17 mouse cellular contexts compared by ENCODE assay signal in the genomic region with DNA sequence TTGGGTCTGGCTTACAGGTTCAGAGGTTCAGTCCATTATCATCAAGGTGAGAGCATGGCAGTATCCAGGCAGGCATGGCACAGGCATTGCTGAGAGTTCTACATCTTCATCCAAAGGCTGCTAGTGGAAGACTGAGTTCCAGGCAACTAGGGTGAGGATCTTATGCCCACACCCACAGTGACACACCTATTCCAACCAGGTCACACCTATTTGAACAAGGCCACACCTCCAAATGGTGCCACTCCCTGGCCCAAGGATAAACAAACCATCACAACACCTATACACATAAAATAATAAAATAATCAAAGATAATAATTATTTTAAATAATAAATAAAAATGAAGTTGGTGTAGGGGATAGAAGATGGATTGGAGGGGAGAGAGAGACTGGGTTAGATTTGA. TPM values are rescaled to one million over a fixed set of nuclear protein-coding genes. Genes with fewer than 3 reads are reported as not detected.
DNase-seq lines count a peak whose midpoint lies in the region; ATAC-seq and TF ChIP-seq lines count a peak whose summit lies in the region.
"Not testable (repeated sequence)": the region's sequence is repeated elsewhere in the genome, so short reads cannot be mapped to it uniquely, and the experiment has no call there.
"Had no signal": no experiment of that assay in that cellular context is flagged by ENCODE, and none has a peak within 500 bp of the region (broad histone marks: within the 10 kb centered on the region; RNA-seq: fewer than 3 reads in every experiment).

No protein-coding gene starts in this region.

- H3K9me3 ChIP-seq in forebrain, embryonic 15.5 days; heart, embryonic 15.5 days (replicated peaks); hindbrain, postnatal 0 days (ENCODE audit: low read length); lung, embryonic 15.5 days; midbrain, embryonic 16.5 days (replicated peaks; ENCODE audit: control insufficient read depth, low read length, poor library complexity, severe bottlenecking); stomach, embryonic 15.5 days: not testable (repeated sequence)

- not testable (repeated sequence) for TF ChIP-seq CTCF in hindbrain, postnatal 0 days (IDR thresholded peaks at IDR 0.05; ENCODE audit: low read depth); left cerebral cortex, adult 2 months (IDR thresholded peaks at IDR 0.05)

- 0 out of 2 replicates have a peak overlapping the region, but pooled peaks have one; percentile 49 for H3K4me3 ChIP-seq in forebrain, embryonic 15.5 days
- H3K4me3 ChIP-seq in heart, embryonic 15.5 days; hindbrain, postnatal 0 days (ENCODE audit: low read length); lung, embryonic 15.5 days; midbrain, embryonic 16.5 days (ENCODE audit: low read depth, low read length); stomach, embryonic 15.5 days (replicated peaks): not testable (repeated sequence)
- peak overlapping the region; percentile 54 for H3K4me3 ChIP-seq in left cerebral cortex, adult 2 months

- not testable (repeated sequence) for H3K9ac ChIP-seq in forebrain, embryonic 15.5 days (replicated peaks); heart, embryonic 15.5 days; hindbrain, postnatal 0 days (replicated peaks; ENCODE audit: low read length); lung, embryonic 15.5 days; midbrain, embryonic 16.5 days (ENCODE audit: low read depth, low read length); stomach, embryonic 15.5 days

- not testable (repeated sequence) for DNase-seq in hindbrain, postnatal 0 days (ENCODE audit: low spot score); left cerebral cortex, adult 2 months (ENCODE audit: extremely low spot score in 1 of 2, low spot score in 2 of 2)

- not testable (repeated sequence) for H3K27me3 ChIP-seq in forebrain, embryonic 15.5 days; hindbrain, postnatal 0 days (ENCODE audit: insufficient read depth, low read length); midbrain, embryonic 16.5 days (ENCODE audit: control insufficient read depth, insufficient read depth, low read depth, low read length); stomach, embryonic 15.5 days (replicated peaks)
- H3K27me3 ChIP-seq in heart, embryonic 15.5 days, result peaks cover 23% of the 10 kb centered on the region
- peaks cover 26% of the 10 kb centered on the region; the same call in 1 of the 2 replicates for H3K27me3 ChIP-seq in lung, embryonic 15.5 days

- H3K36me3 ChIP-seq in forebrain, embryonic 15.5 days; heart, embryonic 15.5 days; hindbrain, postnatal 0 days (ENCODE audit: insufficient read depth, low read length); lung, embryonic 15.5 days; midbrain, embryonic 16.5 days (ENCODE audit: control insufficient read depth, insufficient read depth, low read length); stomach, embryonic 15.5 days: not testable (repeated sequence)

- not testable (repeated sequence) for H3K4me2 ChIP-seq in forebrain, embryonic 15.5 days (replicated peaks); midbrain, embryonic 16.5 days (ENCODE audit: low read length)
- peak overlapping the region; percentile 96; the same call in 1 of the 2 replicates for H3K4me2 ChIP-seq in heart, embryonic 15.5 days
- H3K4me2 ChIP-seq in hindbrain, postnatal 0 days (ENCODE audit: low read depth, low read length), result peak overlapping the region; percentile 84
- peak overlapping the region; percentile 93; the same call in 1 of the 2 replicates for H3K4me2 ChIP-seq in lung, embryonic 15.5 days
- H3K4me2 ChIP-seq in stomach, embryonic 15.5 days, result peak overlapping the region; percentile 86

- intact Hi-C loops in left cerebral cortex, adult 2 months (cut with DNase I), result not testable (repeated sequence)

- not testable (repeated sequence) for H3K27ac ChIP-seq in forebrain, embryonic 15.5 days (replicated peaks); heart, embryonic 15.5 days; hindbrain, postnatal 0 days; left cerebral cortex, adult 2 months; lung, embryonic 15.5 days; midbrain, embryonic 16.5 days (ENCODE audit: low read length); stomach, embryonic 15.5 days

- not testable (repeated sequence) for ATAC-seq in forebrain, embryonic 15.5 days (replicated peaks); heart, embryonic 15.5 days (replicated peaks; ENCODE audit: insufficient number of reproducible peaks, insufficient read depth, low FRiP score, low read depth); hindbrain, postnatal 0 days; stomach, embryonic 15.5 days (ENCODE audit: insufficient read depth, low FRiP score, low read depth)
- ATAC-seq in lung, embryonic 15.5 days (ENCODE audit: borderline replicate concordance, extremely low read depth, low FRiP score, low TSS enrichment), result peak; percentile 1; the same call in 1 of the 2 replicates
- ATAC-seq in midbrain, embryonic 16.5 days, result peak; percentile 26; the same call in 1 of the 2 replicates

- not testable (repeated sequence) for H3K4me1 ChIP-seq in forebrain, embryonic 15.5 days; heart, embryonic 15.5 days (replicated peaks); hindbrain, postnatal 0 days (ENCODE audit: insufficient read depth, low read length); midbrain, embryonic 16.5 days (ENCODE audit: control insufficient read depth, insufficient read depth, low read length); stomach, embryonic 15.5 days
- peaks cover 10% of the 10 kb centered on the region; the same call in 1 of the 2 replicates for H3K4me1 ChIP-seq in lung, embryonic 15.5 days

RNA-seq across cellular contexts. Expression of a gene that starts 0.4 kb away (rescaled TPM):
- 32.1 and 33.3 TPM in 2 replicates for polyA plus RNA-seq in forebrain, embryonic 15.5 days (2015; fragmentation: Nextera tagmentation; extraction: Ambion mirVana)
- 23.1 and 27.6 TPM in 2 replicates for polyA plus RNA-seq in heart, embryonic 15.5 days (2015; fragmentation: Nextera tagmentation; extraction: Ambion mirVana)
- total RNA-seq in hindbrain, postnatal 0 days (2014; rRNA removed), result 8.9 and 9.9 TPM in 2 replicates
- polyA plus RNA-seq in hindbrain, postnatal 0 days (2015; fragmentation: Nextera tagmentation; extraction: Ambion mirVana), result 19.2 and 23.4 TPM in 2 replicates
- 1 to 10 TPM; 4.2 to 5.0 TPM for total RNA-seq in left cerebral cortex, adult 2 months (2021)
- polyA plus RNA-seq in lung, embryonic 15.5 days (2015; fragmentation: Nextera tagmentation; extraction: Ambion mirVana), result 43.0 and 51.3 TPM in 2 replicates
- 11.1 and 11.5 TPM in 2 replicates for polyA plus RNA-seq in midbrain, embryonic 16.5 days (2015; fragmentation: Nextera tagmentation; extraction: Ambion mirVana)
- polyA plus RNA-seq in stomach, embryonic 15.5 days (2015; fragmentation: Nextera tagmentation; extraction: Ambion mirVana), result 47.7 and 49.7 TPM in 2 replicates

RNA-seq across cellular contexts. Expression of a gene that starts 8.6 kb away (rescaled TPM):
- polyA plus RNA-seq in forebrain, embryonic 15.5 days (2015; fragmentation: Nextera tagmentation; extraction: Ambion mirVana), result 6.5 and 7.5 TPM in 2 replicates
- 0.05 and 0.29 TPM in 2 replicates for polyA plus RNA-seq in heart, embryonic 15.5 days (2015; fragmentation: Nextera tagmentation; extraction: Ambion mirVana)
- total RNA-seq in hindbrain, postnatal 0 days (2014; rRNA removed), result 46.5 and 53.4 TPM in 2 replicates
- 6.3 and 6.5 TPM in 2 replicates for polyA plus RNA-seq in hindbrain, postnatal 0 days (2015; fragmentation: Nextera tagmentation; extraction: Ambion mirVana)
- total RNA-seq in left cerebral cortex, adult 2 months (2021), result 100 to 1,000 TPM; 136 to 148 TPM
- polyA plus RNA-seq in lung, embryonic 15.5 days (2015; fragmentation: Nextera tagmentation; extraction: Ambion mirVana), result 0.04 and 0.11 TPM in 2 replicates
- polyA plus RNA-seq in midbrain, embryonic 16.5 days (2015; fragmentation: Nextera tagmentation; extraction: Ambion mirVana), result 4.7 and 5.5 TPM in 2 replicates
- polyA plus RNA-seq in stomach, embryonic 15.5 days (2015; fragmentation: Nextera tagmentation; extraction: Ambion mirVana), result 0.27 and 0.31 TPM in 2 replicates

RNA-seq across cellular contexts. Expression of a gene that starts 50.1 kb away (rescaled TPM):
- 16.8 and 17.4 TPM in 2 replicates for polyA plus RNA-seq in forebrain, embryonic 15.5 days (2015; fragmentation: Nextera tagmentation; extraction: Ambion mirVana)
- 4.6 and 5.5 TPM in 2 replicates for polyA plus RNA-seq in heart, embryonic 15.5 days (2015; fragmentation: Nextera tagmentation; extraction: Ambion mirVana)
- 55.3 and 58.2 TPM in 2 replicates for total RNA-seq in hindbrain, postnatal 0 days (2014; rRNA removed)
- 12.2 and 14.4 TPM in 2 replicates for polyA plus RNA-seq in hindbrain, postnatal 0 days (2015; fragmentation: Nextera tagmentation; extraction: Ambion mirVana)
- 10 to 100 TPM; 66.6 to 70.1 TPM for total RNA-seq in left cerebral cortex, adult 2 months (2021)
- 2.9 and 3.4 TPM in 2 replicates for polyA plus RNA-seq in lung, embryonic 15.5 days (2015; fragmentation: Nextera tagmentation; extraction: Ambion mirVana)
- 26.8 and 28.0 TPM in 2 replicates for polyA plus RNA-seq in midbrain, embryonic 16.5 days (2015; fragmentation: Nextera tagmentation; extraction: Ambion mirVana)
- 3.2 and 4.6 TPM in 2 replicates for polyA plus RNA-seq in stomach, embryonic 15.5 days (2015; fragmentation: Nextera tagmentation; extraction: Ambion mirVana)

RNA-seq across cellular contexts. Expression of a gene that starts 57.8 kb away (rescaled TPM):
- polyA plus RNA-seq in forebrain, embryonic 15.5 days (2015; fragmentation: Nextera tagmentation; extraction: Ambion mirVana), result 0.11 and 0.15 TPM in 2 replicates
- polyA plus RNA-seq in heart, embryonic 15.5 days (2015; fragmentation: Nextera tagmentation; extraction: Ambion mirVana), result 0.25 and 0.74 TPM in 2 replicates
- not detected in 2 replicates for total RNA-seq in hindbrain, postnatal 0 days (2014; rRNA removed)
- polyA plus RNA-seq in hindbrain, postnatal 0 days (2015; fragmentation: Nextera tagmentation; extraction: Ambion mirVana), result 0.13 TPM in 1 of 2 replicates, not detected in the other
- under 1 TPM; 0.25 to 0.75 TPM for total RNA-seq in left cerebral cortex, adult 2 months (2021)
- 0.29 TPM in 1 of 2 replicates, not detected in the other for polyA plus RNA-seq in lung, embryonic 15.5 days (2015; fragmentation: Nextera tagmentation; extraction: Ambion mirVana)
- not detected in 2 replicates for polyA plus RNA-seq in midbrain, embryonic 16.5 days (2015; fragmentation: Nextera tagmentation; extraction: Ambion mirVana)
- not detected in 2 replicates for polyA plus RNA-seq in stomach, embryonic 15.5 days (2015; fragmentation: Nextera tagmentation; extraction: Ambion mirVana)
- total RNA-seq: adrenal gland, adult 18-20 months; adrenal gland, postnatal 36 days; CH12.LX; G1E; heart, postnatal 10 days; megakaryocyte progenitor cell, adult 5-6 weeks had no signal
- polyA plus RNA-seq: G1E; hindbrain, embryonic 10.5 days; limb, embryonic 15.5 days; midbrain, postnatal 0 days; Patski had no signal

RNA-seq across cellular contexts. Expression of a gene that starts 59.9 kb away (rescaled TPM):
- 3.3 and 5.4 TPM in 2 replicates for polyA plus RNA-seq in forebrain, embryonic 15.5 days (2015; fragmentation: Nextera tagmentation; extraction: Ambion mirVana)
- 8.7 and 14.6 TPM in 2 replicates for polyA plus RNA-seq in heart, embryonic 15.5 days (2015; fragmentation: Nextera tagmentation; extraction: Ambion mirVana)
- total RNA-seq in hindbrain, postnatal 0 days (2014; rRNA removed), result 67.0 and 67.3 TPM in 2 replicates
- 3.0 and 3.8 TPM in 2 replicates for polyA plus RNA-seq in hindbrain, postnatal 0 days (2015; fragmentation: Nextera tagmentation; extraction: Ambion mirVana)
- 10 to 100 TPM; 57.0 to 74.2 TPM for total RNA-seq in left cerebral cortex, adult 2 months (2021)
- 10.4 and 10.7 TPM in 2 replicates for polyA plus RNA-seq in lung, embryonic 15.5 days (2015; fragmentation: Nextera tagmentation; extraction: Ambion mirVana)
- 3.0 and 3.2 TPM in 2 replicates for polyA plus RNA-seq in midbrain, embryonic 16.5 days (2015; fragmentation: Nextera tagmentation; extraction: Ambion mirVana)
- 8.7 and 9.4 TPM in 2 replicates for polyA plus RNA-seq in stomach, embryonic 15.5 days (2015; fragmentation: Nextera tagmentation; extraction: Ambion mirVana)
